Mouse (Mus musculus): ENCODE measurements at regions not wholly inside any gene's neighbourhood (a gene's known extent, or its start where the extent isn't known, plus 50 kb on each side); places are given as distances from the start of the nearest gene placed in this dataset.
A peak's percentile ranks its signal among the peaks of the same experiment; 100 is the strongest.

- DNase-seq (ENCODE audit: low spot score in 2 of 2) = no peak
These were observed 130.9 kb downstream of the 2410131K14Rik start for GRCm38 (mm10) chr5:118375916-118376315.

GRCm38 (mm10) chr5:118376478-118376877 is 131.5 kb downstream of the 2410131K14Rik start:
- intact Hi-C loops (cut with DNase I) = no loop called here
- no peak for DNase-seq (ENCODE audit: low spot score in 2 of 2)

More at GRCm38 (mm10) chr5:118375916-118376315, 130.9 kb downstream of the 2410131K14Rik start:
- intact Hi-C loops (cut with DNase I) = no loop called here

GRCm38 (mm10) chr5:118377402-118377848 is 132.4 kb downstream of the 2410131K14Rik start:
- intact Hi-C loops (cut with DNase I) = no loop called here
- DNase-seq (ENCODE audit: low spot score in 2 of 2) = no peak

- no peak for DNase-seq (ENCODE audit: low spot score in 2 of 2)
- intact Hi-C loops (cut with DNase I) = no loop called here
These were observed 134.4 kb downstream of the 2410131K14Rik start for GRCm38 (mm10) chr5:118379245-118380051.

GRCm38 (mm10) chr5:118380052-118380421 is 135.0 kb downstream of the 2410131K14Rik start:
- no peak for DNase-seq (ENCODE audit: low spot score in 2 of 2)
- intact Hi-C loops (cut with DNase I) = no loop called here

- intact Hi-C loops (cut with DNase I) = no loop called here
These were observed 135.6 kb downstream of the 2410131K14Rik start for GRCm38 (mm10) chr5:118380422-118381293.

GRCm38 (mm10) chr5:118381294-118381675 is 136.3 kb downstream of the 2410131K14Rik start:
- DNase-seq (ENCODE audit: low spot score in 2 of 2) = peak; percentile 55 to 62
- intact Hi-C loops (cut with DNase I) = no loop called here

More at GRCm38 (mm10) chr5:118380422-118381293, 135.6 kb downstream of the 2410131K14Rik start:
- peak; percentile 51 to 67 for DNase-seq (ENCODE audit: low spot score in 2 of 2)

GRCm38 (mm10) chr5:118386126-118386525 is 141.1 kb downstream of the 2410131K14Rik start:
- intact Hi-C loops (cut with DNase I) = no loop called here
- DNase-seq (ENCODE audit: low spot score in 2 of 2) = peak in 1 of 2 experiments; percentile 34

GRCm38 (mm10) chr5:118388419-118388818 is 143.4 kb downstream of the 2410131K14Rik start:
- intact Hi-C loops (cut with DNase I) = no loop called here
- DNase-seq (ENCODE audit: low spot score in 2 of 2) = peak; percentile 46 to 86

- intact Hi-C loops (cut with DNase I) = no loop called here
- DNase-seq (ENCODE audit: low spot score in 2 of 2) = no peak
These were observed 145.8 kb downstream of the 2410131K14Rik start for GRCm38 (mm10) chr5:118390691-118391373.

GRCm38 (mm10) chr5:118392932-118393487 is 148.0 kb downstream of the 2410131K14Rik start:
- intact Hi-C loops (cut with DNase I) = no loop called here
- peak; percentile 45 to 76 for DNase-seq (ENCODE audit: low spot score in 2 of 2)

GRCm38 (mm10) chr5:118394051-118394450 is 149.0 kb downstream of the 2410131K14Rik start:
- no peak for DNase-seq (ENCODE audit: low spot score in 2 of 2)
- intact Hi-C loops (cut with DNase I) = no loop called here

GRCm38 (mm10) chr5:118396004-118396725 is 151.1 kb downstream of the 2410131K14Rik start:
- DNase-seq (ENCODE audit: low spot score in 2 of 2) = peak; percentile 56 to 62
- intact Hi-C loops (cut with DNase I) = no loop called here

GRCm38 (mm10) chr5:118400926-118401325 is 155.9 kb downstream of the 2410131K14Rik start:
- intact Hi-C loops (cut with DNase I) = no loop called here
- no peak for DNase-seq (ENCODE audit: low spot score in 2 of 2)

GRCm38 (mm10) chr5:118404398-118404797 is 156.1 kb upstream of the Med13l start:
- no peak for DNase-seq (ENCODE audit: low spot score in 2 of 2)
- intact Hi-C loops (cut with DNase I) = no loop called here

- DNase-seq (ENCODE audit: low spot score in 2 of 2) = no peak
- intact Hi-C loops (cut with DNase I) = no loop called here
These were observed 155.1 kb upstream of the Med13l start for GRCm38 (mm10) chr5:118405421-118405820.

- DNase-seq (ENCODE audit: low spot score in 2 of 2) = no peak
- intact Hi-C loops (cut with DNase I) = no loop called here
These were observed 153.0 kb upstream of the Med13l start for GRCm38 (mm10) chr5:118407451-118407850.

- DNase-seq (ENCODE audit: low spot score in 2 of 2) = no peak
- intact Hi-C loops (cut with DNase I) = no loop called here
These were observed 152.5 kb upstream of the Med13l start for GRCm38 (mm10) chr5:118407973-118408372.

GRCm38 (mm10) chr5:118408826-118409225 is 151.7 kb upstream of the Med13l start:
- intact Hi-C loops (cut with DNase I) = no loop called here
- no peak for DNase-seq (ENCODE audit: low spot score in 2 of 2)

Data from left cerebral cortex, postnatal 14 days (tissue).